Mouse (Mus musculus): ENCODE results near the gene Sfn. TPM values are rescaled to one million over a fixed set of nuclear protein-coding genes. Genes with fewer than 3 reads are reported as not detected.

The Sfn gene
- total and polyA plus RNA-seq, 3 experiments = 1.0 to 2.0 (median 1.1) TPM

GRCm38 (mm10) chr4:133570066-133570466 is 31.9 kb downstream of the Sfn start (continued):
- TF ChIP-seq JUN (IDR thresholded peaks at IDR 0.05; ENCODE audit: insufficient read depth, low read depth, low read length) = no peak
- TF ChIP-seq POLR2AphosphoS2 (IDR thresholded peaks at IDR 0.05; ENCODE audit: low read depth, low read length) = no peak
- no peak for TF ChIP-seq ZC3H11A (IDR thresholded peaks at IDR 0.05; ENCODE audit: low read depth, low read length)
- TF ChIP-seq ZMIZ1 (IDR thresholded peaks at IDR 0.05; ENCODE audit: low read depth, low read length) = peak; percentile 40; the same call in 1 of the 2 replicates
- TF ChIP-seq BHLHE40 (IDR thresholded peaks at IDR 0.05; ENCODE audit: low read depth, low read length) = 0 out of 2 replicates have a peak, but pooled peaks have one; percentile 9
- TF ChIP-seq PAX5 (IDR thresholded peaks at IDR 0.05; ENCODE audit: low read length) = no peak
- 0 out of 2 replicates have a peak, but pooled peaks have one; percentile 52 for TF ChIP-seq MAX (IDR thresholded peaks at IDR 0.05; ENCODE audit: low read length)
- no peak for TF ChIP-seq USF2 (conservative IDR thresholded peaks at IDR 0.05; ENCODE audit: low read depth, low read length)
- TF ChIP-seq JUND (conservative IDR thresholded peaks at IDR 0.05; ENCODE audit: low read depth, low read length) = no peak

DNA sequence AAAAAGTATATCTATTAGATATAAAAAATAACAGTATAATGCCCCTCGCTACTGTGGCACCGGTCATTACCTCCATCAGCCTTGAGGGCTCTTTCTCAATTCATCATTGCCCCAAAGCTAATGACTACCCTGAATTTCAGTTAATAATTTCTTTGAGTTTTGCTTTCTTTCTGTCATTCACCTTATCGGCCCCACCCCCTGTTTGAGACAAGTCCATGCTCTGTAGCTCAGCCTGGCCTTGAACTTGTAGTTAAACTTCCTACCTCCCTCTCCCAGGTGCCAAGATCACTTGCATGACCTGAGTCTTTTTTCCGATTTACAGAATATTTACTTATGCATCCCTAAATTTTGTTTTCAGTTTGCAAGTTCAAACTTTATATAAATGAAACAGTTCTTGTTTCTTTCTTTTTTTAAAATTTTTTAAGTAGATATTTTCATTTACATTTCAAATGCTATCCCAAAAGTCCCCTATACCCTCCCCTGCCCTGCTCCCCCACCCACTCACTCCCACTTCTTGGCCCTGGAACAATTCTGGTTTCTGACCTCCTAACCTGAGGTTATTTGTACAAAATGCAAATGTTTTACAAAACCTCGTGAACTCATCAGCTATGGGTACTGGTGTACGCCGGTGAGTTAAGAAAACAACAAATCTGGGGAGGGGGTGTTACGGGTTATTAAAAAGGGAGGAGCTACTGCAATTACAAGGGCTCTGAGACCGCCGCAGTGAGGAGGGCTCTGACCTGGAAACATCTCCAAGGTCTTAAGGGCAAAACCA is 32.5 kb downstream of the Sfn start:
- H3K4me2 ChIP-seq (ENCODE audit: insufficient read depth, low read depth, poor library complexity, severe bottlenecking) = peak overlapping the region; percentile 93
- H3K9ac ChIP-seq (ENCODE audit: insufficient read depth, low read depth) = peak overlapping the region; percentile 81
- H3K36me3 ChIP-seq (replicated peaks in 1 of 2; ENCODE audit: control insufficient read depth in 1 of 2, insufficient read depth in 1 of 2, low read length in 1 of 2) = peaks cover 0 to 6% of the 10 kb centered on the region in 2 experiments
- H3K27me3 ChIP-seq (replicated peaks) = no peaks in the 10 kb centered on the region
- in situ Hi-C loops (cut with MboI; ENCODE audit: low pct_ligation_motif_present, low pct_unique_long_range_greater_than_20kb, low sequenced_read_pairs) = no loop called here
- DNase-seq (ENCODE audit: extremely low read depth) = peak; percentile 52
- peak overlapping the region; percentile 56 for H3K27ac ChIP-seq (ENCODE audit: insufficient read depth, low read depth)
- peaks cover 4% of the 10 kb centered on the region for H3K9me3 ChIP-seq (replicated peaks; ENCODE audit: low read length)
- dilution Hi-C loops (cut with MboI; ENCODE audit: extremely low pct_ligation_motif_present, extremely low pct_unique_long_range_greater_than_20kb, low sequenced_read_pairs) = no loop called here
- no peaks in the 10 kb centered on the region for H3K79me2 ChIP-seq (replicated peaks; ENCODE audit: control insufficient read depth, extremely low read depth, insufficient read depth, poor library complexity, severe bottlenecking)
- peak overlapping the region in 2 of 3 experiments; percentile 6 to 38 for H3K4me3 ChIP-seq (replicated peaks in 1 of 3; ENCODE audit: low read depth in 2 of 3, low read length in 2 of 3, poor library complexity in 1 of 3)
- peaks cover 0 to 11% of the 10 kb centered on the region in 2 experiments; a peak in 2 of 4 replicates for H3K4me1 ChIP-seq (ENCODE audit: control insufficient read depth in 1 of 2, insufficient read depth in 2 of 2)
- TF ChIP-seq KAT2A (IDR thresholded peaks at IDR 0.05; ENCODE audit: insufficient replicate concordance, low read length) (no peak), CHD1 (IDR thresholded peaks at IDR 0.05; ENCODE audit: low read depth, low read length) (no peak), MAFK (IDR thresholded peaks at IDR 0.05; ENCODE audit: insufficient replicate concordance, low read length) (no peak), ZMIZ1 (IDR thresholded peaks at IDR 0.05; ENCODE audit: low read depth, low read length) (no peak), SIN3A (IDR thresholded peaks at IDR 0.05; ENCODE audit: low read length) (no peak), HCFC1 (IDR thresholded peaks at IDR 0.05; ENCODE audit: low read depth, low read length) (no peak), POLR2AphosphoS2 (IDR thresholded peaks at IDR 0.05; ENCODE audit: low read depth, low read length) (no peak), MYC (IDR thresholded peaks at IDR 0.05; ENCODE audit: low read depth, low read length) (no peak), RCOR1 (conservative IDR thresholded peaks at IDR 0.05; ENCODE audit: low read depth, low read length) (no peak), UBTF (IDR thresholded peaks at IDR 0.05; ENCODE audit: low read depth, low read length) (no peak), SMC3 (IDR thresholded peaks at IDR 0.05; ENCODE audit: low read depth, low read length) (no peak), JUND (conservative IDR thresholded peaks at IDR 0.05; ENCODE audit: low read depth, low read length) (no peak), JUN (IDR thresholded peaks at IDR 0.05; ENCODE audit: insufficient read depth, low read depth, low read length) (no peak), EP300 (IDR thresholded peaks at IDR 0.05; ENCODE audit: low read length) (no peak), E2F4 (IDR thresholded peaks at IDR 0.05; ENCODE audit: insufficient replicate concordance, low read depth, low read length) (no peak), TCF12 (IDR thresholded peaks at IDR 0.05; ENCODE audit: low read depth, low read length) (no peak), ZC3H11A (IDR thresholded peaks at IDR 0.05; ENCODE audit: low read depth, low read length) (no peak), MAX (IDR thresholded peaks at IDR 0.05; ENCODE audit: low read length) (no peak)

Measured in CH12.LX (cell line).